Mouse (Mus musculus) cerebellum, adult 2 months (tissue): ENCODE results near the gene Lsm2.

Experiments used
- CTCF ChIP-seq: fragments of 200-500 bp; IDR thresholded peaks from 2 replicates; pipeline ENCODE4 v1.5.1; 2011; ENCODE audit warnings: low read depth, mild to moderate bottlenecking, control low read depth, low read length, moderate library complexity, borderline replicate concordance; ENCODE audit not compliant: insufficient read depth
- POLR2A ChIP-seq: fragments of 200-500 bp; IDR thresholded peaks from 2 replicates; pipeline ENCODE4 v1.6.1; 2011; ENCODE audit warnings: low read length, control low read depth, borderline replicate concordance; ENCODE audit not compliant: insufficient read depth

- TF ChIP-seq CTCF = no peak
- no peak for TF ChIP-seq POLR2A
Measured at GRCm38 (mm10) chr17:34951636-34952377, 29.9 kb upstream of the Lsm2 start.
